Mouse (Mus musculus) forebrain, embryonic 14.5 days (tissue): ENCODE measurements around the gene Wdr46. TPM values are rescaled to one million over a fixed set of nuclear protein-coding genes. Genes with fewer than 3 reads are reported as not detected.
A peak's percentile ranks its signal among the peaks of the same experiment; 100 is the strongest.
"Not testable (repeated sequence)": the region's sequence is repeated elsewhere in the genome, so short reads cannot be mapped to it uniquely, and the experiment has no call there.

Experiments used
- ATAC-seq: fragments of 200-750 bp; cut with Nextera tagmentation; 2 replicates; pipeline ENCODE4 v1.8.0; 2017; ENCODE audit warnings: mild to moderate bottlenecking, moderate library complexity
- DNase-seq: peaks from one replicate; pipeline ENCODE4 v3.0.0-alpha.2; 2015; ENCODE audit warnings: low spot score
- H3K27ac ChIP-seq: fragments of 300-500 bp; sonication (generic); 2 replicates; pipeline ENCODE4 v1.5.1; 2014; ENCODE audit warnings: low read depth, mild to moderate bottlenecking, control low read depth, low read length, moderate library complexity
- H3K27me3 ChIP-seq: fragments of 300-500 bp; sonication (generic); replicated peaks from 2 replicates; pipeline ENCODE4 v1.6.1; 2014; ENCODE audit warnings: low read length, control low read depth, mixed read lengths; ENCODE audit not compliant: control insufficient read depth, insufficient read depth
- H3K36me3 ChIP-seq: fragments of 300-500 bp; sonication (generic); 2 replicates; pipeline ENCODE4 v1.6.1; 2014; ENCODE audit warnings: low read length, control low read depth; ENCODE audit not compliant: control insufficient read depth, insufficient read depth
- H3K4me1 ChIP-seq: fragments of 300-500 bp; sonication (generic); 2 replicates; pipeline ENCODE4 v1.6.1; 2014; ENCODE audit warnings: antibody characterized with exemption, low read length, control low read depth; ENCODE audit not compliant: control insufficient read depth, insufficient read depth
- H3K4me2 ChIP-seq: fragments of 300-500 bp; sonication (generic); 2 replicates; pipeline ENCODE4 v1.6.1; 2014; ENCODE audit warnings: mild to moderate bottlenecking, control low read depth, low read length
- H3K4me3 ChIP-seq: fragments of 300-500 bp; sonication (generic); 2 replicates; pipeline ENCODE4 v1.5.1; 2014; ENCODE audit warnings: low read depth, low read length, control low read depth
- H3K9ac ChIP-seq: fragments of 300-500 bp; sonication (generic); 2 replicates; pipeline ENCODE4 v1.6.1; 2014; ENCODE audit warnings: mild to moderate bottlenecking, low read length, control low read depth, moderate library complexity
- H3K9me3 ChIP-seq: fragments of 300-500 bp; sonication (generic); replicated peaks from 2 replicates; pipeline ENCODE4 v1.6.1; 2016; ENCODE audit warnings: low read length, control low read depth, mixed read lengths; ENCODE audit not compliant: control insufficient read depth
- WGBS: fragments of 180-500 bp; shearing (Covaris S2); extraction: QIAGEN DNeasy Blood & Tissue Kit; methylation state at CpG from one replicate; pipeline ENCODE4 v1.1.7; 2014; 5-methylcytosine and 5-hydroxymethylcytosine counted together
- polyA plus RNA-seq: library from polyadenylated mRNA; unstranded; fragments of >200 nt; fragmentation: Nextera tagmentation; extraction: Ambion mirVana; gene quantifications from 2 replicates; pipeline ENCODE4 v1.2.1, GENCODE M21; 2014

Gene Wdr46
- polyA plus RNA-seq, 1 experiment from 2014 or later, result 10.5 TPM

DNA sequence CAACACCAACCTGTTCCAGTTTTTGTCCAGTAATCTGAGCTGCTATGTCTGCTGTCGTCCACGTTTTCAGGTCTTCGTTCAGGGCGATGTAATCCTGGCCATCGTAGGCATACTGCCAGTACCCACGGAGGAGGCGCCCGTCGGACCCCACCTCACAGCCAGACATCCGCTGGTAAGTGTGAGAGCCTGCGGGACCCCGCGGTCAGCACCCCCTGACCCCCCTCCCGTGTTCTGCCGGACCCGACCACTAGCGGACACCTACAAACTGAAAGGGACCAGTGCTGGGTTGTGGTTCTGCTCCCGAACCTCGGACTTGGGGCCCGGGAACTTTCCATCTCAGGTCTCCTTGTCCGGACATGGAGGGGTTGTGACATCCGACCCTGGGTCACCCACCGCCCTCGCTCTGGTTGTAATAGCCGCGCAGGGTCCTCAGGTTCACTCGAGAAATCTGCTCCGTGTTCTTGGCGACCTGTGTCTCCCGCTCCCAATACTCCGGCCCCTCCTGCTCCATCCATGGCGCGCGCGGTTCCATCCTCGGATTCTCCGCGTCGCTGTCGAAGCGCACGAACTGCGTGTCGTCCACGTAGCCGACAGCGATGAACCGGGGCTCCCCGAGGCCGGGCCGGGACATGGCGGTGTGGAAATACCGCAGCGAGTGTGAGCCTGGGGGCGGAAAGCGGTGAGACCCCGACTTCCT, 37.5 kb downstream of the Wdr46 start:
- Histone ChIP-seq H3K4me1 (no peaks in the 10 kb centered on the region), H3K4me3 (peak overlapping the region; percentile 20), H3K27ac (no peak overlapping the region), H3K27me3 (peaks cover 26% of the 10 kb centered on the region), H3K9ac (peak overlapping the region; percentile 47), H3K4me2 (peak overlapping the region; percentile 42), H3K36me3 (no peaks in the 10 kb centered on the region), H3K9me3 (no peaks in the 10 kb centered on the region)
- WGBS, result 3% methylated on average over 57 of the region's 57 CpGs
- ATAC-seq (no peak), DNase-seq (no peak)

DNA sequence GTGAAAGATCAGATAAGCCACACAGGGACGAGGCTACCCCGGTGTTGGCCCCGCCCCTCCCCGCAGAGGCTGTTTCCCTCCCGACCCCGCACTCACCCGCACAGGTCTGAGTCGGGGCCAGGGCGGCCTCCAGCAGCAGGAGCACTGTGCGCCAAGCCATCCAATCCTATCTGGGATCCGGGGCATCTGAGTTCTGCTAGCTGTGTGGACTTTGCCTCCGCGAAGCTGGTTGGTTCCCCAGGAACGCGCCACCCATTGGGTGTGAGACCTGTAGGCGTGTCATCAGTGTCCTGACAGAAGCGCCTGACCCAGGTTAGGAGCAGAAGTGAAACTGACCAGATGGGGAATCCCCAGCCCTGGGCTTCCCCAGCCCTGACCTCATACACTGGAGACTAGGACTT, 38.2 kb downstream of the Wdr46 start:
- no peaks in the 10 kb centered on the region for H3K9me3 ChIP-seq
- peak overlapping the region; percentile 47 for H3K9ac ChIP-seq
- H3K4me3 ChIP-seq, result peak overlapping the region; percentile 20
- ATAC-seq (no peak), DNase-seq (no peak)
- peaks cover 26% of the 10 kb centered on the region for H3K27me3 ChIP-seq
- H3K27ac ChIP-seq, result no peak overlapping the region
- H3K4me2 ChIP-seq, result peak overlapping the region; percentile 42
- H3K4me1 ChIP-seq, result no peaks in the 10 kb centered on the region
- no peaks in the 10 kb centered on the region for H3K36me3 ChIP-seq
- under 1% methylated on average over 11 of the region's 17 CpGs for WGBS

DNA sequence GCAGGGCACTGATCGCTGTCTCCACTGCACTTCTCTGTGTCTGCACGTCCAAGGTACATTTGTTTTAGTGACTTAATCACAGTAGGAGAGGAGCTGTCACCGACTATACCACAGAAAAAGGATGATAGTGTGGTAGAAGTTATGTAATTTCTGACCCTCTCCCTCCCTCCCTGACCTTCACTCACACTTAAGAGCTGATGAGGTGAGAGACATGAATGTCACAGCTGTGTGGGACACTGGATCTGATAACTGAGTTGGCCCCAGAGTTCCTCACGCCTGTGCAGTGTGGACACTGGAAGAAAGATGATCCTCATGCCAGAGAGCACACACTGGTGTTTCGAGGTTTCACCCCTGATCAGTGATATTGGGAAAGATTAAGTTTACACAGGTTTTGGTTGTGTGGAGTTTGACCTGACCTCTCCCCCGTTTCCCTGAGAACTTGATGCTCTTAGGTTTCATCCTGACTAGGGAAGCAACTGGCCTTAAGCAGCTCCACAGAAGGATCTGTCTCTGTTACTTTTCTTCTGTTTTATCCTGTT, 39.1 kb downstream of the Wdr46 start:
- DNase-seq, result no peak
- H3K36me3 ChIP-seq, result no peaks in the 10 kb centered on the region
- H3K4me3 ChIP-seq, result no peak overlapping the region
- no peak for ATAC-seq
- H3K4me2 ChIP-seq, result no peak overlapping the region
- H3K27me3 ChIP-seq, result peaks cover 26% of the 10 kb centered on the region
- no peak overlapping the region for H3K9ac ChIP-seq
- no peak overlapping the region for H3K27ac ChIP-seq
- WGBS, result 78% methylated on average over 6 of the region's 6 CpGs
- no peaks in the 10 kb centered on the region for H3K9me3 ChIP-seq
- no peaks in the 10 kb centered on the region for H3K4me1 ChIP-seq

DNA sequence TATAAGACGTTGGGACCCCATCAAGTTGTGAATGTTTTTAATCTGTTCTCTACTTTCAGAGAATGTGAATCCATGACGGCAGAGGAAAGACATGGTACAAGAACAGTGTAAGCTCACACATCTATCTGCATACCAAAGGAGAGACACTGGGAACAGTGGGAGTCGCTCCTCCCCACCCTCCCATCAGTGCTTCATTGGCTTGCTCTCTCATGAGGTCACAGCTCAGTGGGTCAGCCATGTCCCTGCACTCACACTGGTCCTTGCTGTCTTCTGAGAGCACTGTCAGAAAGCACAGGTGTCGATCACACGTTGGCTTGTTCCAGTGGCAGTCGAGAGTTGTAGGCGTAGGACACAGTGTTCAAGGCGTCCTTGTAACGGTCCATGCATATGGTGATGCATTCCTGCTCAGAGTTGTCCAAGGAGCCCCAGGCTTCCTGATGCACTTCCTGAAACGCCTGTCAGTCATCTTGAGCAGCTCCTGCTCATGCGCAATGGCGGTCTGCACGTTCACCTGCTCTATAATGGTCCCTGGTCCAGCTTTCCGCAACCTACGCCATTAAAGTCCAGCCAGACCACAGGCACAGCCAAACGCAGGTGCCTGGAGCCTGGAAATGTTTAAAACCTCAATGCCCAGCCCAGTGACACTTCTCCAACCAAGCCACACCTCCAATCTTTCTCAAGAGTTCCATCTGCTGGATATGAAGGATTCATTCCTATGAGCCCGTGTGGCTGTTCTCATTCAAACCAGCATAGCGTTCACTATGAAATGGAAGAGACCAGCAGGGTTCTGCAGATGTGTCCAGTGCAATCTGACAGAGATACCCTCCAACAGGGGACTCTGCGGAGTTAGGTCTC, 39.9 kb downstream of the Wdr46 start:
- WGBS, result 79% methylated on average over 19 of the region's 19 CpGs
- no peaks in the 10 kb centered on the region for H3K36me3 ChIP-seq
- peaks cover 26% of the 10 kb centered on the region for H3K27me3 ChIP-seq
- no peak overlapping the region for H3K27ac ChIP-seq
- H3K9me3 ChIP-seq, result no peaks in the 10 kb centered on the region
- no peak overlapping the region for H3K9ac ChIP-seq
- no peak overlapping the region for H3K4me2 ChIP-seq
- H3K4me3 ChIP-seq, result no peak overlapping the region
- no peaks in the 10 kb centered on the region for H3K4me1 ChIP-seq
- peak; percentile 4; the same call in 1 of the 2 replicates for ATAC-seq
- no peak for DNase-seq

DNA sequence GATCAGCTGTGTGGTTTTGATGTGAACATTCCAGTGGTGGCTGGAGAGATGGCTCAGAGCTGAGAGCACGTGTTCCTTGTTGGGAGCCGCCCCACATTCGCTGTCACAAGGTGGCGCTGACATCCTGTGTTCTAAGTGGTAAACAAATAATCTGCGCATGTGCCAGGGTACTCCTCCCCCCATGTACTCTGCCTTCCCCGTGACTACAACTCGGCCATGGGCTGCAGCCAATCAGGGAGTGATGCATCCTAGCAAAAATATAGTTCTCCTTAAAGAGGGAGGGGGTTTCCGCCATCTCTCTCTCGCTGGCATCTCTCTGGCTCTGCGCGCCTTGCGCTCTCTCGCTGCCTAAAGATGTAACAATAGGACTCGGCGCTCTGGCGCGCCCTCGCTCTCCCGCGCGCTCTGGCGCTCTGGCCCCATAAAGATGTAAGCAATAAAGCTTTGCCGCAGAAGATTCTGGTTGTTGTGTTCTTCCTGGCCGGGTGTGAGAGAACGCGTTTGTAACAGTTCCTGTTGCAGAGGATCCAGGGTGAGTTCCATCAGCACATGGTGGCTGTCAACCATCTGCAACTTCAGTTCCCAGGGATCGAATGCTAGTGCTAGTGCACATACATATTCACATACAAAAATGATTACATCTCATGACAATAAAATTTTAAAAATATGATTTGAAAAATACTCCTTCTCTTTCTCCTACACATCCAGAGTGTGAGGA, 40.9 kb downstream of the Wdr46 start:
- Histone ChIP-seq H3K9ac (peak overlapping the region; percentile 55; the same call in 1 of the 2 replicates), H3K4me3 (peak overlapping the region; percentile 42), H3K27me3 (peaks cover 26% of the 10 kb centered on the region), H3K27ac (peak overlapping the region; percentile 77), H3K4me2 (peak overlapping the region; percentile 48)
- WGBS, result under 1% methylated on average over 27 of the region's 27 CpGs
- not testable (repeated sequence) for H3K4me1 ChIP-seq, H3K9me3 ChIP-seq, H3K36me3 ChIP-seq
- DNase-seq (peak; percentile 99), ATAC-seq (peak; percentile 97)

DNA sequence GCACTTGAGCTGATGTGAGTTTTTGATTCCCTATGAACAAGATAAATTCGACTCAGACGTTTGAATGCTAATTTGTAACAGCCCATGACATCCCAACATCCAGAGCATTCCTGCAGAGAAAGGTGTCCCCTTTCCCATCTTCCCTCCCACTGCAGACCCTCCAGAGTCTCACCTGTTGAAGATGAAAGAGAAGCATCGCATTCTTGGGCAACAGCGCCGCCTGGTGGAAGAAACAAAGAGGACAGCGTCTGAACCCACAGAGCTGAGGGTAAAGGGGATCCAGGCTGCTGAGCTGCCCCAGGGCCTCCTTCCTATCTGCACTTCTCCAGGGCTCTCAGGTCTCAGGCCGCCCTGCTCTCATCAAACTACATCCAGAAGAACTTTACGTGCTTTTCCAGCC, 41.7 kb downstream of the Wdr46 start:
- not testable (repeated sequence) for H3K4me1 ChIP-seq, H3K27ac ChIP-seq, ATAC-seq, H3K36me3 ChIP-seq, H3K9ac ChIP-seq, H3K9me3 ChIP-seq
- Histone ChIP-seq H3K4me3 (peak overlapping the region; percentile 42; the same call in 1 of the 2 replicates), H3K4me2 (peak overlapping the region; percentile 48), H3K27me3 (peaks cover 26% of the 10 kb centered on the region)
- 7% methylated on average over 8 of the region's 8 CpGs for WGBS
- peak; percentile 68 for DNase-seq

DNA sequence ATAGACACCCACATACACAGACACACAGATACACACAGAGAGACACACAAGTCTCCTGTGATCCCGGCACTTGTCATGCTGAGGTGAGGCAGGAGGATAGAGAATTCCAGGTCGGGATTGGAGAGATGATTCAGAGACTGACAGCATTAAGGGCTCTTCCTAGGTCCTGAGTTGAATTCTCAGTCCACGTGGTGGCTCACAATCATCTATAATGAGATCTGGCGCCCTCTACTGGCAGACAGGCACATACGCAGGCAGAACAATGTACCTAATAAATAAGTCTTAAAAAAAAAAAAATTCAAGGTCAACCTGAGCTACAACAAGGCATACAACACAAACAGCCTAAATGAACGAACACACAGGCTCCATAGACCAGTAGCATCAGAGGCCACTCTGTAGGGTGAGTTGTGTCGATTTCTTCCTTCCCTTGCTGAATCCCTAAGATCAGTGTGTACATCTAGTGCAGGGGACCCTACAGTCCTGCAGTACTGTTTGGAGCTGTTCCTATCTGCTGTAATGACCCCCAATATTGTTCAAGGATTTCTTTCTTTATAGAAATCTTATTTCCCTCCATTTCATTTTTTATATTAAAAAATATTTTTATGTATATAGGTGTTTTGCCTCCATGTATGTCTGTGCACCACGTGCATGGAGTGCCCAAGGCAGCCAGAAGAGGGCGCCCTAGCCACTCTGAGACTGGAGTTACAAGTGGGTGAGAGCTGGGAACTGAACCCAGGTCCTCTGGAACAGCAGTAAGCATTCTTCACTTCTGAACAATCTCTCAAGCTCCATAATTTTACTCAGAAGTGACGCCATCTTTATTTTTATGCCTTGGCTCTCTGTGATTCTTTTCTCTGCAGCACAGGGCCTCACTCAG, 51.6 kb downstream of the Wdr46 start:
- no peak overlapping the region for H3K4me2 ChIP-seq
- no peaks in the 10 kb centered on the region for H3K27me3 ChIP-seq
- ATAC-seq (peak; percentile 58; the same call in 1 of the 2 replicates), DNase-seq (peak; percentile 92)
- no peak overlapping the region for H3K4me3 ChIP-seq
- 34% methylated on average over 10 of the region's 10 CpGs for WGBS
- no peak overlapping the region for H3K9ac ChIP-seq
- H3K4me1 ChIP-seq, result no peaks in the 10 kb centered on the region
- no peaks in the 10 kb centered on the region for H3K36me3 ChIP-seq
- no peak overlapping the region for H3K27ac ChIP-seq
- no peaks in the 10 kb centered on the region for H3K9me3 ChIP-seq

DNA sequence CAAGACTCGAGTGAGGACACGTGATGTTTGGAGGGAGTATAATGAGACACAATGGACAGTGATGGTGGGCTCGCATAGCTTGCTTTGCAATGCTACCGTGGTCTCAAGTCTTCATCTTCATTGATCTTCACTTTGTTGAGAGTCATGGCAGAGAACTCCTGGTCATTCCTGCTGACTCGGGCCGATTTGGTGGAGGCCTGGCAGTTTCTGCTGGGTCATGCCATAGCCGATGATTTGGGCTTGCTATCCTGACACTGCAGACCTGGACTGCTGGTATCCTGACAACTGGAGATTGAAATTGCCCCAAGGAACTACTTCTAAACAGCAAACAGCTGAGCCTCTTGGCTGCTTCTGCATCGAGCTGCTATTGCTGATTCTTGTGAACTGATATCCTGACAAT, 54.5 kb downstream of the Wdr46 start:
- H3K9ac ChIP-seq, result no peak overlapping the region
- ATAC-seq (no peak), DNase-seq (no peak)
- H3K4me2 ChIP-seq, result no peak overlapping the region
- H3K4me3 ChIP-seq, result no peak overlapping the region
- H3K36me3 ChIP-seq, result no peaks in the 10 kb centered on the region
- H3K9me3 ChIP-seq, result no peaks in the 10 kb centered on the region
- 0 out of 2 replicates have a peak, but pooled peaks cover 5% of the 10 kb centered on the region for H3K27me3 ChIP-seq
- H3K4me1 ChIP-seq, result peaks cover 3% of the 10 kb centered on the region; the same call in 1 of the 2 replicates
- 94% methylated on average over 8 of the region's 8 CpGs for WGBS
- H3K27ac ChIP-seq, result no peak overlapping the region
